Mouse (Mus musculus) G1E (cell line): ENCODE data around the gene Tpcn1.

Experiments used
- CTCF ChIP-seq: IDR thresholded peaks from 2 replicates; pipeline ENCODE4 v1.5.1; 2012; ENCODE audit warnings: low read depth, low read length, inconsistent platforms, mixed read lengths
- GATA1 ChIP-seq: IDR thresholded peaks from 2 replicates; pipeline ENCODE4 v1.6.1; 2012; ENCODE audit warnings: borderline replicate concordance, low read length, inconsistent platforms, mixed read lengths
- GATA2 ChIP-seq: IDR thresholded peaks from 2 replicates; pipeline ENCODE4 v1.6.1; 2012; ENCODE audit warnings: low read depth, low read length, inconsistent platforms, borderline replicate concordance
- POLR2AphosphoS5 ChIP-seq: IDR thresholded peaks from 2 replicates; pipeline ENCODE4 v1.6.1; 2012; ENCODE audit warnings: low read depth, low read length, inconsistent platforms; ENCODE audit not compliant: insufficient replicate concordance
- TAL1 ChIP-seq: conservative IDR thresholded peaks from 2 replicates; pipeline ENCODE4 v1.6.1; 2012; ENCODE audit warnings: low read depth, low read length, inconsistent platforms, mixed read lengths

GRCm38 (mm10) chr5:120634131-120634530 is 45.7 kb upstream of the Tpcn1 start, which contains the start of gene Cfap73:
- no peak for TF ChIP-seq CTCF
- no peak for TF ChIP-seq GATA1
- no peak for TF ChIP-seq POLR2AphosphoS5
- TF ChIP-seq GATA2 = no peak
- no peak for TF ChIP-seq TAL1
